Mouse (Mus musculus): ENCODE data around the gene Dchs1.

Gene Dchs1

DNA sequence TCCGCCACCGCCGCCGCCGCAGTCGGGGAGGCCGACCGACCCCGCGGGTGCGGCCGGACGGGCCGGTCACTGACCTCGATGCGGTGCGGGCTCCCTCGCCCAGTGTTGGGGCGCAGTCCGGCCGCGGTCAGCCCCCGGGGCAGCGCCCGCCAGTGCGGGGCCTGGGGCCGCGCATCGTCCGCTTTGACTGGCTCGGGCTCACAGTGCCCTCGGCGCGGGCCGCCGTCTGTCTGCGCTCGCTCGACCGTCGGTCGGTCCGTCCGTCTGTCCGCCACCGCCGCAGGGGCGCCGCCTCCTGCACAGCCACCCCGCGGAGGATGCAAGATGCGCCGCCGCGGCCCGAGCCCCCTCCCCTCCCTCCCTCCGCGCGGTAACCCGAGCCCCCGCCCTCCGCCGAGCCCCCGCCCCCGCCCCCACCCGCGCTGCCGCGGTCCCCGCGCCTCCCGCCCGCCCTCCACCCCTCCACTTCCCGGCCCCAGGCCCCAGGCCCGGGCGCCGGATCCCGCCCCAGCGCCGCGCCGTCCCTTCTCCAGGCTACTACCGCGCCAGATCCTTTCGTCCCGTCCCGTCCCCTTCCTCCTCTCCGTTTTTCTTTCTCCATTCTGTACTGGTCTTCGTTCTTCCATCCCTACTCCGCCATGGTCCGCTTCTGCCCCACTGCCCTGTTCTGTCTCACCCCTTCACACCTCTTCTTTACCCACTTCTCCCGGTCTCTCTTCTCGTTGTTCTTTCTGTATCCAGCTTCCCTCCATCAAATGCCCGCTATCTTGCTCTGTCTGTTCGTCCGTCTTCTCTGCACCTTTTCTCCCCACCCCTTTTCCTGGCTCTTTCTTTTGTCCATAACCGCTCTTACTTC, at the start of gene Dchs1:
Gene Dchs1, minus strand, starts transcription at position 370 of the 856 bp plus-strand sequence.
- DNase-seq = peak; percentile 38

DNA sequence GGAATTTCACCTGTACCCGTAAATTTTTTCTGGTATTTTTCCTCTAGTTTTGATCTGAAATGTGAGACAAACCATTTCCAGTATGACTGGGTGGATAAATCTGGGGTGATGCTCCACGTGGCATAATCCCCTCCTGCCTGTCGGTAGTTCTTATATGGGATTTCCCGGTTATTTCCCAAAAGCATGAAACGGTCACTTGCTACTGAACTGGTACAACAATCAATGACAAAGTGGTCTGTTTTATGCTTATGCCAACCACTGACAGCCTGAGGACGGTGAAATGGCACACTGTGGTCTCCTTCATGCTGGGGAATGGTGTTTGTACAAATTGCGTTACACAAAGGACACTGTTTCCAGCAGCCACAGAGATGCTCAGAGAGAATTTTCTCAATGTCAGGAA, 36.8 kb upstream of the Dchs1 start:
- DNase-seq = no peak

DNA sequence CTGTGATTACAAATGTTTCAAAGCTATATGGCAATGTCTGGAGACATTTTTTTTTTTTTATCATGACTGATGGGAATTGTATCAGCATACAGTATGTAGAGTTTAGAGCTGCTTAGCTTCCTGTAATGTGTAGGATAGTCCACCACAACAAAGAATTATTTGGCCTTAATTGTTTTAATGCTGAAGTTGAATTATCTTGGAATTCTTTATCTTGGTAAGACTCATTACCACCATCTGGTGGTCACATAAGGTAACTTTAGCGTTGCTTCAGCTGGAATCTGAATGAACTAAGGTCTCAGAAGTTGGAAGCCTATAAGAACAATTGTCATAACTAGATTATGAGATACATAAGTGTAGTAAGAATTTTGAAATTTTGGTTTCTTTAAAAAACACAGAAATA, 31.0 kb upstream of the Dchs1 start:
- peak; percentile 9 for DNase-seq

DNA sequence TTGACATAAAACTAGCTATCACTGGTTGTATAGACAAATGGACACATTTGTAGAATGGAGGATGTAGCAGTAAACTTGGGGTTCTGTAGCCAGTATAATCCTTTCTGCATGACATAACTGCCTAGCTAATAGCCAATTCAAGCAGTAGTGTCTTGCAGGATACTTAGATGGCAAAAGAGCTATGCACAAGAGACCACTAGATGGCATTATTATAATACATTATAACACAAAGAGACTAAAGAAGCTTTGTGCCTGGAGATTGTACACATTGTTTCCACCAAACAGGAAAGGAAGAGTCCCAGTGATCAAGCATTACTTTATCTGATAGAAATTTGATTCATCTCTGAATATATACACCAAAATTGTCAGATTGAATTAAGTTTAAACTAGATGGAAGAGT, 29.3 kb upstream of the Dchs1 start:
- DNase-seq = no peak

DNA sequence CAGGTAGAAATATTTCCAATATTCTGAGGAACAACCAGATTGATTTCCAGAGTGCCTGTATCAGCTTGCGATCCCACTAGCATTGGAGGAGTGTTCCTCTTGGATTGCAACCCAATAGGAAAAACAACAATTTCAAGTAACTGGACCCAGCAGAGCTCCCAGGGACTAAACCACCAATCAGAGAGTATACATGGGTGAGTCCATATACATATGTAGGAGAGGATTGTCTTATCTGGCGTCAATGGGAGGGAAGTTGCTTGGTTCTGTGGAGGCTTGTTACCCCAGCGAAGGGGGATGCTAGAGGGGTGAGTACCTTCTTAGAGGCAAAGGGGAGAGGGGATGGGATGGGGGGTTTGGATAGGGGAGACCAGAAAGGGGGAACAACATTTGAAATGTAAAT, 25.9 kb upstream of the Dchs1 start:
- no peak for DNase-seq

DNA sequence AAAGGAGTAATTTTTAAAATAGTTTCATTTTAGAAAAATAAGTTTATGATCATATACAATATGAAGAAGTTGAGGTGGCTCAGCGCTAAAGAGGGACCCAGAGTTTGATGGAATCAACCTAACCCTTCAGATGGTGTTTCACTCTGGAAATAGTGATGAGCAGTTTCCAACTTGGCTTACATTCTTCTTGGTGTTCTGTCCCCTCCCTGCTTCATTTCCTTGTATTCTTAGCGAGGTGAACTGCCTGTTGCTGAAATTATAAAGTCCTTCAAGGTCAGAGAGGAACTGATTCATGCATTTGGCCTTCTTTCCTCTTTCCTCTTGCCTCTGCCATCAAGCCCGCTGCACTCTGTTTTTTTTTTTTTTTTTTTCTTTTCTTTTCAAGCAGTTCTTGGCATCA, 25.1 kb upstream of the Dchs1 start:
- no peak for DNase-seq

DNA sequence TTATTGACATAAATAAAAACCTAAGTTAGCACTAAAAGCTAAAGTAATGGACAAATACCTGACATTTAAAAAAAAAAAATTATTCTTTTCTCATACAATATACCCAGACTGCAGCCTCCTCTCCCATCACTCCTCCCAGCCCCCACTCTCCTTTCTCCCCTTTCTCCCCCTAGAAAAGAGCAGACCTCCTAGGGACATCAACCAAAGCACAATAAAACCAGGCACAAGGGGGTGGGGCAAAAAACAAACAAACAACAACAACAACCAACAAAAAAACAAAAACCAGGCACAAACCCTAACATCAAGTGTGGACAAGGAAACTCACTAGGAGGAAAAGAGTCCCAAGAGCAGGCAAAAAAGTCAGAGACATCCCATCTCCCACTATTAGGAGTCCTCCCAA, 24.1 kb upstream of the Dchs1 start:
- peak; percentile 50 for DNase-seq

DNA sequence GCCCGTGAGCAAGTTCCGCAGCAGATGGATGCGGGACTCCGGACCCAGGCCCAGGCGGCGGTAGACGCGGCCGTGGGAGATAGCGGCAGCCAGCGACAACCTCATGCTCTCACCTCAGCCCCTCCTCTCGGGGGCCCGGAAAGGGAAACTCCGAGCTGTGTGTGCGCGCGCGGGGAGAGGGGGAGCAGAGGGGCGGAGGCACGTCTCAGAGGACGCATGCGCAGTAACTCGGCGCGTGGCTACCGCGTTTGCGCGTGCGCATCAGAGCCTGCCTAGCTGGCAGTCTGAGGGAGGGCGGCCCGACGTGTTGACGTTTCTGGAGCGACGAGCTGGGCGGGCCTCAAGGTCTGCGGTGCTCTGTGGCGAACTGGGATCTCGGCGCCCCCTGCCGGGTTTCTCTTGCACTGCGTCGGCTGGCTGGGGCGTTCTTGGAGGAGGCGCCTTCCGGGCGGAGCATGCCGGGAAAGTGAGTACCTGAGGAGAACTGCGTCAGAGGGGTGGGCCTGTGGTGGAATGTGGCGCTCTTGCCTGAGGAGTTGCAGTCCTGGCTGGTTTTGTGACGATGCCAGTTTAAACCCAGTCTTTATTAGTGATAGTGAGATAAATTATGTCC, 23.5 kb upstream of the Dchs1 start, which contains the start of gene Mrpl17:
Gene Mrpl17, minus strand, starts transcription at position 223 of the 613 bp plus-strand sequence.
- peak; percentile 100 for DNase-seq

DNA sequence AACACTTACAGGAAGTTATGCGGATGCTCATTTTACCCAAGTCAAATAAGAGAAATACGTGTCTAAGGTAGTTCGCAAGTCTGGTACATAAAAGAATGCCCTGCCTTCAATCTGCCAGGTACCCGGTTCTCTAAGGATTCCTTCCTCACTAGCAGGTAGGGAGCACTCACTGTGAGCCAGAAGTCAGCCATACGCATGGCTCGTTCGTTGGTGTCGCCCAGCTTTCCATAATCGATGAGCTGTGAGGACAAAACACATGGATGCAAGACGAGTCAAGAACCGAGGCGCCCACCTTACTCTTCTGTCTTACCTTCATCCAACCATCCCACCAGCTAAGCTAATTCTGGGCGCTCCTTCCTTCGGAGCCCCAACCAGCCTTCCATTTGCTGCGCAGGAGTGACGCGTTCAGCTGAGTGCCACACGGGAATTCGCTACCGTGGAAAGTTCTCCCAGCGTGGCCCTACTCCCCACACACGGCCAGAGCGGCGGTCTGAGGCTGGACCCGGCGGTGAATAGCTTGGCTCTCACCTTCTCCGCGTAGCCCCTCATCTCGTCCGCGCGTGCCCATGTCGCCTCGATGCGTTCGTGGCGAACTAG, 22.9 kb upstream of the Dchs1 start:
- no peak for DNase-seq

DNA sequence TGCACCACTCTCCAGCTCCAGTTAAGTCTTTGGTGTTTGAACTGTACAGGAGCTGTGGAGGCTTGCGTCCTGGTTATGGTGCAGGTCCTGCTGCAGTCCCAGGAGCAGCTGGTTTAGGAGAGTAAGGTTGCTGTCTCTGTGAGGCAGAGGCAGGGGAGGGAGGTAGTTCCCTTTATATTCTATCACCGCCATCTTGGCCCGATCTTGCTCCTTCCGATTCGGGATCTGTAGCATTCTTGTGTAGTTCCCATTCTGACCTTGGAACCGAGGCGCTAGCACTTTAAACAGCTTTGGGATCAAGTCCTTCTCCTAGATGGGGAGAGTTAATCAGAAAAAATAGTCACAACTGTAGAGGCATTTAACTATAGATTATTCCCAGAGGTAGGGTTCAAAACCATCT, 22.4 kb upstream of the Dchs1 start:
- no peak for DNase-seq

DNA sequence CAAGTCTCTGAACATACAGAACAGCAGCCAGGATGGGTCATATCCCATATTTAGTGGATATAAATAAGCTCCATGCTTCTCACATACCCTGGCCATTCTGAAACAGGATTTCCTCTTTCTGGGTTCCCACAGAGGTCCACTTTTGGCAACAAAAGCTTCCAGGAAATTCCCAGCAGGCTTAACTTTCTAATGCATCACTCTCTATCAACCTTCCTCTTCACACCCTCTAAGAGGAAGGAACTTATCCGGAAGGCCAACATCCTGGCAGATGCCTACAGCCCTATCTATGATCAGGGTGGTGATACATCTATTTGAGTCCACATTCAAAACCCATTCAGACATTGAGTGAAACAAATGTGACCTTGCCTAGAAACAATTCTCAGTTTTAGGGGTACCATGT, 20.9 kb upstream of the Dchs1 start:
- no peak for DNase-seq

DNA sequence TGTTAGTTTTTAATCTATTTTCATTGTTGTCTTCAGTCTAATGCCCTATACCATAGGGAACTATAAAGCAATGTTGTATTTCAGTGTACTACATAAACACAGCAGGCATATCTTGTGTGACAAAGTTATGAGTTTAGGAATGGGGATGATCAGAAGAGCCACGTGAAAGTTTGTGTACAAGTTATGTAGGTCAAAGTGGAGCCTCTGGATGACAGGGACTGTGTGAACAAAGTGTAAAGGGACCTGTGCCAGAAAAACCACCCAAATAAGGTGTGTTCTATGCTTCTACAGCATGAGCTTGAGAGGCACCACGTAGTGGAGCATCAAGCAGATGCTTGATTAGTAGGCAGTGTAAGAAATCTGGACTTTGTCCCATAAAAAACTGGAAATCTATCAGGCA, 19.3 kb upstream of the Dchs1 start:
- DNase-seq = no peak

DNA sequence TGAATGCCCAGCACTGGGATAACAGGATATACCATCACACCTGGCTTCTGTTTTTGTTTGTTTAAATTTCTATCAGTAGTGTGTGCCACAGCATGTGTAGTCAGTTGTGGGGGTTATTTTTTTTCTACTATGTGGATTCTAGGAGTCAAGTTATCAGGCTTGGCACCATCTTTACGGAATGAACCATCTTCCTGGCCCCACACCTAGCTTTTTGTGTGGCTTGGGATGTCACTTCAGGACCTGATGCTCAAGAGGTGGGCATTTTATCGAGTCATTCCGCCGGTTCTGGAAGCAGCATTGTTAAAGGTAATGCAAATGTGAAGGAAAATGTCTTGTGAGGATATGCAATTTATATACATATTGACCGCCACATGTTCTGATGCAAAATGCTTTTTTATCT, 18.7 kb upstream of the Dchs1 start:
- no peak for DNase-seq

DNA sequence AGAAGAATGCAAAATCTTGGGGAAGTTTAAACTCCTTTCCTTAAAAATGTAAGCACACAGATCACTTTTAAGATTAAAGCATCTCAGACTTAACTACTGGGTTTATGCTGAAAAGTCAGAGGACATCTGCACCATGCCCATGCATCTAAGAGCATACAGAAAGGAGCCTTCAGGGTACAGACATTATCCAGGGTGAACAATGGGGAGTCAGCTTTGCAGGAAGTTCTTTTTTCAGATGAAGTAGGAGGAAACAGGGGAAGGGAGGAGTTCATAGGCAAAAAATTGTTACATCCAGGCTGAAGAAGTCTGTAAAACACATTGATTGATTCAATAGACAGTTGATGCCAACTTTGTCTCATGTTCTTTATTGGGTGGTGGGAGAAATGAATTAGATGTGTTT, 16.0 kb upstream of the Dchs1 start:
- no peak for DNase-seq

DNA sequence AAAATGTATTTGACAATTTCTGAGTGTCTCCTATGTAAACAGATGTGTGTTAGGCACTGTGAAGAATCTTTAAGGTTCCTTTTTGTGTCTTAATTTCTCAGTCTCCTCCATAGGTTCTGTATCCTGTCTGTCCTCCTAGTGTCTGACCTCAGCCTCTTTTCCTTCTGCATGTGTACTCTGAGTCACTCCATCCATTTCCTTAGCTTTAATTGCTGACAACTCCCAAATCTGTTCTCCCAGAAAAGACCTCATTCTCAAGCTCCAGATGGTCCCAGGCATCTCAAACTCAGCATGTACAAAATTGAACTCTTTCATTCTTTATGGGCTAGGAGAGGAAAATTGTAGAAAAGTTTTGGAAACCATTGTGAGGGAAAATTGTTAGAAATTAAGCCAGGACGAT, 15.3 kb upstream of the Dchs1 start:
- DNase-seq = no peak

DNA sequence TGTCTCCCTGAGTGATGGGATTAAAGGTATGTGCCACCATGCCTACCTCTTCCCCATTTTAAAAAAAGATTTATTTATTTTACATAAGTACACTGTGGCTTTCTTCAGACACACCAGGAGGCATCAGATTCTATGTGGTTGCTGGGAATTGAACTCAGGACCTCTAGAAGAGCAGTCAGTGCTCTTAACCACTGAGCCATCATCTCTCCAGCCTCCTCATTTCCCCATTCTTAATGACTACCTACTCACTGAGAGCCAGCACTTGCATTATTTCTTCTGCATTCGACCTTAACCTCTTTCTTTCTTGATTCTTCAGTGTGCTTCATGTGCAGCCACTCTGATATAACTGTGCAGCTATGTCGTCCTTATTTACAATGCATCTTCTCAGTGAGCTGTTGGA, 14.9 kb upstream of the Dchs1 start:
- DNase-seq = no peak

DNA sequence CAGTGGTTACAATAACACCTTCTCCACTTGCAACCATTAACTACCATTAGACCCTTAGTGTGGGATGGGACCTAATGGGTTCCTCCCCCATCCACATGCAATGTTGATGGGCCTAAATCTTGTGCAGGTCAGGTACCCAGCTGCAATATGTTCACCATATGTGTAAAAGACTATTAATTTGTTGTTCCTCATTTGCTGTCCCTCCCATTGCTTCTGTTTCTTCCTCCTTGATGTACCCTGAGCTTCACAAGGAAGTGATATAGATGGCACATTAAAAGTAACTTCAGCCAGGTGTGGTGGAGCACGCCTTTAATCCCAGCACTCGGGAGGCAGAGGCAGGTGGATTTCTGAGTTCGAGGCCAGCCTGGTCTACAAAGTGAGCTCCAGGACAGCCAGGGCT, 9.5 kb upstream of the Dchs1 start:
- DNase-seq = no peak

DNA sequence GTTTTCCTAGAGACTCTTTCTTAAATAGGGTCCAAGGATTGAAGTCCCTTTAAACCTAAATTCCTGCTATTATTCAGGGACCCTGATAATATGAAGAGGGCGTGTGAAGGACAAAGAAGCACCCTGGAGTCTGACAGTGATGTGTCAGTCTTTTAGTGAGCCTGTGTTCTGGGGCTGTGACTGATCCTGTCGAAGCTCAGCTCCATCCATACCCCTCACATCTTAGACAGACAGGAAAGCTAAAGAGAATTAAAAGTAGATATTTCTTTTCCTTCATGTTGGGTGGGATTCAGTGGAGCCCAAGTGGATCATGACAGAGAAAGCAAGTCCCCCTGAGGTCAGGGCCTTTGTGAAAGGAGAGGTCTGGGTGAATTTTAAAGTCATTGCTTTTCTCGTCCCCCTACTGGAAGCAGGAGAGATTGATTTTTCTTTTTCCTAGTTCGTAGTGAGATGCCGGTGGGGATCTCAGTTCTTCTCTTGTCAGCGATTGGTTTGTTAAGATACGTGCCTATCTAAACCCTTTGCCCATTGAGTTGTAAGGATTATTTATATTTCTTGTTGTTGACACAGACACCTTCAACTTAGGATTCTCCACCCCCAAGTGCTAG, 8.4 kb upstream of the Dchs1 start:
- no peak for DNase-seq

DNA sequence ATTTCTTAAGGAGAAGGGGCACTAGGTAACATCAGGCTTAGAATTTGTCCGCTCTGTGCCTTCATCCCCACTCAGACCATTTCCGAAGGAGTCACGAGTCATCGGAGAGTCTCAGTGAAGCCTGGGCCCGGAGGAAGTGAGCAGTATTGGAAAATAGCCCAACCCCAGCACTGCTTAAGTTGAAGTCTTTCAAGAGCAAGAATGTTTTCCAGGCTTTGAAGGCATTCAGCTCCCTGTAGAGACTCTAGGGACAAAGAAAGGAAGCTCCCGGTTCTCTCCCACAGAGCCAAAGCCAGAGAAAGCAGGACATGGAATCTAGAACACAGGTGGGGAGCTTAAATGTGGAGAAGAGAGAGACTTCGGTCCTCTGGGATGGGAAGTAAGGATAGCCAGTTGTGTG, 6.2 kb upstream of the Dchs1 start:
- DNase-seq = no peak

DNA sequence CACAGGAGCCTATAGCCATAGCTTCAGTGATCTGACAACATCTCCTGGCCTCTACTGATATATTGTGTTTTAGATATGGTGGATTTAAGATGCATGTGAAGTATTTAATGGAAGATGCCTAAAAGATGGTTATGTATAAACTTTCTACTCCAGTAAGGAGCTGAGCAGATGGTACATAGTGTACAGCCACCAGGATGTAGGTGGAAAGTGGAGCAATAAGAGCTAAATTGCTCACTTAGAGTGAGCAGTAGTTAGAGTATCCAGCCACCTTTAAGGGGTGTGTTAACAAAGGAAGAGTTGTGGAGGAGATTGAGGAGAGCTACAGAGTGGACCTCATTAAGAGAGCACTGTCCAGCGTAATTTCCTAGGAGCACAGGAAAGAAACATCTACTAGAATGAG, 3.7 kb upstream of the Dchs1 start:
- DNase-seq = no peak

DNA sequence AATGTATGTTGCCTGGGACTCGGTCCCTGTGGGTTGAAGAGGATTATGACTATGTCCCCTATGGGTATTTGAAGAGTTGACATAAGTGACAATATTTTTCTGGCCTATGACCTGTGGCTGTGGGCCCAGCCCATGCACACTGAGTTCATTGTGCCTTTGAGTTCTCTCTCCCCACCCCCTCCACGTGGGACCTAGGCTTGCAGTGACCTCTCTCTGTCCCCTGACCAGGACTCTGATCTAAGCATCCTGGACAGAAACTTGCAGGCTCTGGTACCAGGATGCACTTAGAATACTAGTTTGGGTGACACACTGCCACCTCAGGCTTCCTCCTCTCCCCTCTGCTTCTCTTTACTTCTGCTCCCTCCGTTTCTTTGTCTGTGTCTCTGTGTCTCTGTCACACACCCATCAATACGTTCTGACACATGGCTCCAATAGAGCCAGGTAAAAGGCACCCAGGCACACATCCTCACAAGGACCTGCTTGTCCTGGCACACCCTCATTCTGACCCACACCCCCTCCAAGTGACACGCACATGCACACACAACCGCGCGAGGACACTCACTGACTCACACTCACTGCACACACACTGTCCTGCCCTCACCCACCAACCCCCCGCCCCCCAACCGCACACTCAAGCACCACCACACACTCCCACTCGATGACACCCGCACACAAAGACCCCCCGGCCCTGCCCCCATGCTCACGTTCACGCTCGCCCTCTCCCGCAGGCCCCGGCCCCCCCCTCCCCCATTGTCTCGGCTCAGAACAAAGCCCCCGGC, 759 bp downstream of the Dchs1 start:
- DNase-seq = no peak

DNA sequence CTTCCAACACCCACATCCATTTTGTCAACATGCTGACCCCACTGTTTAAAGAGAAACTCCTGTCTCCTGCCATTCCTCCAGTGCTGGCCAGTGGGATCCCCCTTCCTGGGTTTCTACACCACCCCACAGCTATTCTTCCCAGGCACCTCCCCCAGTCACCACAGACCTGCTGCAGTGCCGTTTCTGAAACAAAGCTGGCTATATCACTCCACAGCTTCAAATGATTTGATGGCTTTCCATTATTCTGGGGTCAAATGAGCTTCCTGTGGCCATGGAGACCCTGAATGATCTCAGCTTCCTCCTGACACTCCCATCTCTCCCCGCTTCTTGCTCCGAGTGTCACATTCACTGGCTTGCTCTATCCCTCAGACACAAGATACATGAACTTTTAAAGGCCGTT, 2.9 kb downstream of the Dchs1 start:
- no peak for DNase-seq

DNA sequence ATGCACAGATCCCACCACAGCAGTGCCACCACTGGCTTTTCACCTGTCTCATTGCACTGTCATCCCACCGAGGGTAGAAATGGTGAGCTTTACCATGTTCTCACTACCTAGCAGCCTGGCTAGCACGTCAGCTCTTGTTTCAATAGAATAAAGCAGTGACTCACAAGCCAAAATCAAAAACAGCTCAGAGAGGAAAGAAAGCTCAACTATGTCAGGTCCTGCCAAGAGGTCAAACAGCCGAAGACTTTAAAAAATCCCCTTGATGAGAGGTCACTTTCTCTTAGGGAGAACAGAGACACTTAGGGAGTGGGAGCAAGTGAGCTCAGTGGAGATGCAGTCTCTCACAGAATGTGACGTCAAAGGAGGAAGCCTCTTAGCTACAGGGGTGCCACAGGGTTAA, 3.6 kb downstream of the Dchs1 start:
- no peak for DNase-seq
